ENCODE assay signal across 13 mouse cellular contexts in the genomic region with DNA sequence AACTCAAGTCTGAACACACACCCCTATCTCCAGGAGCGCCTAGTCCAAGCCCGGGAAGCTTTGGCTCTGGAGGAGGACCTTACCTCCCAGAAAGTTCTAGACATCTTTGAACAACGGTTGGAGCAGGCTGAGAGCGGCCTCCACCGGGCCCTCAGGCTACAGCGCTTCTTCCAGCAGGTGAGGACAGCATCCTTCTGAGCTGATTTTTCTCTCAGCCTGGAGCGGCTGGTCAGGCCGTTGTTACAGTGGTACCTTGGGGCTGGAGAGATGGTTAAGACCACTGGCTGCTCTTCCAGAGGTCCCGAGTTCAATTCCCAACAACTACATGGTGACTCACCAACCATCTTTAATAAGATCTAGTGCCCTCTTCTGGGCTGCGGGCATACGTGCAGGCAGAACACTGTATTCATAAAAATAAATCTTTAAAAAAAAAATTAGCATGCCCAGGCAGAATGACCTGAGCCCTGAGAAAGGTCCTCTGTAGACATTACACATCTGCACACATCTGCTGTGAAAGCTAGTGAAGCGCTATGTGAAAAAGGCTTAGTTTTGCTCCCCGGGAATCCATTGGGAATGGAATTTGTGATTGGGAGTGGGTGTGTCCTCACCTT. TPM values are rescaled to one million over a fixed set of nuclear protein-coding genes. Genes with fewer than 3 reads are reported as not detected.
DNase-seq lines count a peak whose midpoint lies in the region; ATAC-seq and TF ChIP-seq lines count a peak whose summit lies in the region.
"Had no signal": no experiment of that assay in that cellular context is flagged by ENCODE, and none has a peak within 500 bp of the region (broad histone marks: within the 10 kb centered on the region; RNA-seq: fewer than 3 reads in every experiment).

No protein-coding gene starts in this region.

- no peak overlapping the region for H3K27ac ChIP-seq in heart, postnatal 0 days (ENCODE audit: low read depth)
- H3K27ac ChIP-seq in midbrain, postnatal 0 days (ENCODE audit: low read depth, low read length), result no peak overlapping the region

- no peak for TF ChIP-seq POLR2A in lung, adult 2 months (IDR thresholded peaks at IDR 0.05; ENCODE audit: borderline replicate concordance, extremely low read depth, low read depth, low read length)

- peaks cover 85% of the 10 kb centered on the region for H3K36me3 ChIP-seq in heart, postnatal 0 days (replicated peaks; ENCODE audit: control insufficient read depth, insufficient read depth, low read length)
- H3K36me3 ChIP-seq in midbrain, postnatal 0 days (ENCODE audit: insufficient read depth, low read length), result peaks cover 52% of the 10 kb centered on the region

- TF ChIP-seq CTCF in heart, postnatal 0 days (IDR thresholded peaks at IDR 0.05; ENCODE audit: low read depth), result peak; percentile 45
- no peak for TF ChIP-seq CTCF in lung, adult 2 months (IDR thresholded peaks at IDR 0.05; ENCODE audit: insufficient read depth, low read length)
- peak; percentile 61 for TF ChIP-seq CTCF in midbrain, postnatal 0 days (IDR thresholded peaks at IDR 0.05)

- peak; percentile 17 for DNase-seq in heart, postnatal 0 days (ENCODE audit: low spot score)
- DNase-seq in heart, adult 8-10 months (ENCODE audit: low spot score), result no peak
- DNase-seq in lung, postnatal 10 days, result peak; percentile 42
- no peak for DNase-seq in lung, adult 2 months
- DNase-seq in R1 (ENCODE audit: low read depth, low spot score), result peak; percentile 59
- no peak for DNase-seq in midbrain, postnatal 0 days (ENCODE audit: low spot score)
- DNase-seq in thymus, adult 18-20 months, result no peak
- DNase-seq: embryo, embryonic 11 days; heart, postnatal 36 days; kidney, adult 9 months; thymus, postnatal 25 days had no signal

- 86% methylated on average over 13 of the region's 13 CpGs for WGBS in heart, postnatal 0 days
- WGBS in lung, adult 2 months, result 83% methylated on average over 13 of the region's 13 CpGs
- whole genome bisulfite sequencing in midbrain, postnatal 0 days, result 83% methylated on average over 13 of the region's 13 CpGs

- H3K9ac ChIP-seq in heart, postnatal 0 days (replicated peaks; ENCODE audit: low read depth, low read length), result no peak overlapping the region
- H3K9ac ChIP-seq in midbrain, postnatal 0 days (replicated peaks; ENCODE audit: low read length, poor library complexity, severe bottlenecking), result no peak overlapping the region

- ATAC-seq in heart, postnatal 0 days (ENCODE audit: insufficient read depth, low read depth), result no peak
- no peak for ATAC-seq in midbrain, postnatal 0 days (ENCODE audit: low FRiP score)

- no peaks in the 10 kb centered on the region for H3K9me3 ChIP-seq in heart, postnatal 0 days (replicated peaks; ENCODE audit: control insufficient read depth, low read length)
- no peaks in the 10 kb centered on the region for H3K9me3 ChIP-seq in midbrain, postnatal 0 days (ENCODE audit: low read length)

- H3K27me3 ChIP-seq in heart, postnatal 0 days (ENCODE audit: control insufficient read depth, insufficient read depth, low read length), result no peaks in the 10 kb centered on the region
- H3K27me3 ChIP-seq in midbrain, postnatal 0 days (ENCODE audit: insufficient read depth, low read length), result no peaks in the 10 kb centered on the region

- H3K4me1 ChIP-seq in heart, postnatal 0 days (ENCODE audit: control insufficient read depth, insufficient read depth), result no peaks in the 10 kb centered on the region
- no peaks in the 10 kb centered on the region for H3K4me1 ChIP-seq in lung, adult 2 months (ENCODE audit: control insufficient read depth, insufficient read depth, low read length)
- no peaks in the 10 kb centered on the region for H3K4me1 ChIP-seq in midbrain, postnatal 0 days (ENCODE audit: insufficient read depth, low read length)

- H3K4me3 ChIP-seq in heart, postnatal 0 days (ENCODE audit: low read depth, low read length), result no peak overlapping the region
- no peak overlapping the region for H3K4me3 ChIP-seq in lung, adult 2 months (replicated peaks; ENCODE audit: extremely low read depth, low read depth, low read length)
- no peak overlapping the region for H3K4me3 ChIP-seq in midbrain, postnatal 0 days (ENCODE audit: low read depth, low read length)

- no peak for TF ChIP-seq EP300 in heart, postnatal 0 days (IDR thresholded peaks at IDR 0.05; ENCODE audit: low read depth)

- H3K4me2 ChIP-seq in heart, postnatal 0 days (ENCODE audit: low read depth, low read length), result no peak overlapping the region
- no peak overlapping the region for H3K4me2 ChIP-seq in midbrain, postnatal 0 days (ENCODE audit: low read depth, low read length, poor library complexity, severe bottlenecking)

RNA-seq across cellular contexts. Expression of gene Arhgef40, which starts 11.8 kb away (rescaled TPM):
- total RNA-seq in heart, postnatal 0 days (2014; rRNA removed; ENCODE audit: low replicate concordance), result 35.4 and 36.4 TPM in 2 replicates
- polyA plus RNA-seq in heart, postnatal 0 days (2015; fragmentation: Nextera tagmentation; extraction: Ambion mirVana), result 26.9 and 27.6 TPM in 2 replicates
- 10 to 100 TPM; 20.4 to 31.0 (median 24.0) TPM for total RNA-seq in heart, adult 8-10 months (2022)
- polyA plus RNA-seq in lung, adult 2 months (2012; rRNA removed), result 70.0 and 72.8 TPM in 2 replicates
- total RNA-seq in midbrain, postnatal 0 days (2014; rRNA removed), result 93.8 and 108 TPM in 2 replicates
- 58.0 and 66.1 TPM in 2 replicates for polyA plus RNA-seq in midbrain, postnatal 0 days (2015; fragmentation: Nextera tagmentation; extraction: Ambion mirVana)

RNA-seq across cellular contexts. Expression of gene Tmem253, which starts 19.1 kb away (rescaled TPM):
- 0.57 TPM in 1 of 2 replicates, not detected in the other for total RNA-seq in heart, postnatal 0 days (2014; rRNA removed; ENCODE audit: low replicate concordance)
- polyA plus RNA-seq in heart, postnatal 0 days (2015; fragmentation: Nextera tagmentation; extraction: Ambion mirVana), result 0.18 and 1.0 TPM in 2 replicates
- 1 to 10 TPM; 1.6 to 4.4 (median 2.5) TPM for total RNA-seq in heart, adult 8-10 months (2022)
- polyA plus RNA-seq in lung, adult 2 months (2012; rRNA removed), result 0.58 and 0.69 TPM in 2 replicates
- total RNA-seq in midbrain, postnatal 0 days (2014; rRNA removed), result not detected in 2 replicates
- polyA plus RNA-seq in midbrain, postnatal 0 days (2015; fragmentation: Nextera tagmentation; extraction: Ambion mirVana), result 0.18 and 0.81 TPM in 2 replicates

RNA-seq across cellular contexts. Expression of gene Zfp219, which starts 24.2 kb away (rescaled TPM):
- total RNA-seq in heart, postnatal 0 days (2014; rRNA removed; ENCODE audit: low replicate concordance), result 41.2 and 51.6 TPM in 2 replicates
- 12.7 and 13.9 TPM in 2 replicates for polyA plus RNA-seq in heart, postnatal 0 days (2015; fragmentation: Nextera tagmentation; extraction: Ambion mirVana)
- total RNA-seq in heart, adult 8-10 months (2022), result 10 to 100 TPM; 22.5 to 29.9 (median 24.6) TPM
- polyA plus RNA-seq in lung, adult 2 months (2012; rRNA removed), result 84.8 and 87.6 TPM in 2 replicates
- total RNA-seq in midbrain, postnatal 0 days (2014; rRNA removed), result 60.4 and 65.5 TPM in 2 replicates
- polyA plus RNA-seq in midbrain, postnatal 0 days (2015; fragmentation: Nextera tagmentation; extraction: Ambion mirVana), result 23.5 TPM in 2 replicates

RNA-seq across cellular contexts. Expression of gene Olfr221, which starts 45.9 kb away (rescaled TPM):
- total RNA-seq in heart, postnatal 0 days (2014; rRNA removed; ENCODE audit: low replicate concordance), result not detected in 2 replicates
- not detected in 2 replicates for polyA plus RNA-seq in heart, postnatal 0 days (2015; fragmentation: Nextera tagmentation; extraction: Ambion mirVana)
- not detected for total RNA-seq in heart, adult 8-10 months (2022)
- not detected in 2 replicates for polyA plus RNA-seq in lung, adult 2 months (2012; rRNA removed)
- not detected in 2 replicates for total RNA-seq in midbrain, postnatal 0 days (2014; rRNA removed)
- not detected in 2 replicates for polyA plus RNA-seq in midbrain, postnatal 0 days (2015; fragmentation: Nextera tagmentation; extraction: Ambion mirVana)
- total RNA-seq: gastrocnemius, adult 8-10 months; heart, postnatal 36 days had no signal
- polyA plus RNA-seq: limb, embryonic 11.5 days had no signal

Comparison
In these comparisons a context has a peak if more than half of its experiments do, and no peak if none do; other contexts are left out.
1. DNase-seq: peak in heart, postnatal 0 days (single experiment), lung, postnatal 10 days (single experiment) and R1 (single experiment); none in heart, adult 8-10 months (single experiment), lung, adult 2 months (single experiment), midbrain, postnatal 0 days (single experiment) and thymus, adult 18-20 months (0 of 2).